Mouse (Mus musculus) gastrocnemius, adult 8-10 months (tissue): ENCODE measurements around the gene Gm3526. TPM values are rescaled to one million over a fixed set of nuclear protein-coding genes. Genes with fewer than 3 reads are reported as not detected.
"Not testable (repeated sequence)": the region's sequence is repeated elsewhere in the genome, so short reads cannot be mapped to it uniquely, and the experiment has no call there.

Source experiments
- DNase-seq, 2 experiments: peaks; one replicate each; pipeline ENCODE4 v3.0.0; 2022; ENCODE audit warnings: low spot score in 2 of 2
- total RNA-seq, 4 experiments: library from RNA; stranded (reverse); gene quantifications; 2 replicates each; pipeline ENCODE4 v1.2.4; 2022

Gene Gm3526
- not detected for total RNA-seq

DNA sequence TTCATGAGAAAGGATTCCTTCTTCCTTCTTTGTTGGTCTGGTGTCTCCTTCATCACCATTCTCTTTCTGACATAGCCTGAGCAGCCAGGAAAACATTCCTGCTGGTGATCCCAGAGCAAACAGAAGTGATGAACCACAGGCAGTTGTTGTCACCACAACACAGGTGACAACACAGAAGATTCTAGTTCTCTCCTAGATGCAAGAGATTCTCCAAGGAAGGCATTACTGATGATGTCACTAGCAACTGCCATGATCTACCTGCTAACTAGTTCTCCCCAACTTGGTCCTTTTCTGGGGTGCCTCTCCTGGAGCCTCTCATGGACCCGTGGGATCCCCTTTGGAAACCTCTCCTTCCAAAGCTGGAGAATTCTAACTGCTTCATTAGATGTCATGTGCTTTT, at the start of gene Gm3526:
Gm3526 (minus strand) TSS at position 101 of the 400 bp plus-strand sequence.
- not testable (repeated sequence) for DNase-seq

Other genes starting within 250 kb of the Gm3526 start
- gene Gm3298, start 244.7 kb downstream of the Gm3526 start, total RNA-seq: not detected
- not detected for gene 4930555G01Rik, start 210.0 kb downstream of the Gm3526 start, total RNA-seq
- gene Gm8281, start 189.5 kb downstream of the Gm3526 start, total RNA-seq: not detected
- gene Gm8279, start 129.1 kb downstream of the Gm3526 start, total RNA-seq: not detected
- gene Gm3317, start 96.0 kb downstream of the Gm3526 start, total RNA-seq: not detected
- gene Gm8271, start 74.8 kb downstream of the Gm3526 start, total RNA-seq: not detected
- not detected for gene Gm3542, start 74.3 kb upstream of the Gm3526 start, total RNA-seq
- gene Gm3500, start 128.5 kb upstream of the Gm3526 start, total RNA-seq: not detected
- under 1 TPM in 2 of 4 experiments, not detected in 2; 0.24 to 0.29 TPM for gene Gm3194, start 194.9 kb upstream of the Gm3526 start, total RNA-seq
- gene Gm8246, start 217.2 kb upstream of the Gm3526 start, total RNA-seq: not detected
- not detected for gene Gm3187, start 223.6 kb upstream of the Gm3526 start, total RNA-seq
- not detected for gene Gm3488, start 241.1 kb upstream of the Gm3526 start, total RNA-seq